Mouse (Mus musculus) retina, postnatal 1 day (tissue): Measurements from ENCODE around the gene Capn12.

Source experiments
- DNase-seq: peaks from one replicate; pipeline ENCODE4 v3.0.0-alpha.2; 2012

Capn12 gene

GRCm38 (mm10) chr7:28921722-28922465 lies 40.7 kb downstream of the Capn12 start:
- DNase-seq, result no peak

- no peak for DNase-seq
Observed at GRCm38 (mm10) chr7:28922606-28923005, 41.4 kb downstream of the Capn12 start.

- peak; percentile 80 for DNase-seq
Observed at GRCm38 (mm10) chr7:28923865-28924291, 42.7 kb downstream of the Capn12 start.

GRCm38 (mm10) chr7:28924802-28925201 lies 43.6 kb downstream of the Capn12 start:
- DNase-seq, result no peak

- peak; percentile 37 for DNase-seq
Observed at GRCm38 (mm10) chr7:28925317-28925716, 44.1 kb downstream of the Capn12 start.

GRCm38 (mm10) chr7:28926172-28926571 lies 45.0 kb downstream of the Capn12 start:
- DNase-seq, result no peak

- no peak for DNase-seq
Observed at GRCm38 (mm10) chr7:28929381-28929780, 48.2 kb downstream of the Capn12 start.

- no peak for DNase-seq
Observed at GRCm38 (mm10) chr7:28930320-28931031, 49.3 kb downstream of the Capn12 start.

- no peak for DNase-seq
Observed at GRCm38 (mm10) chr7:28931032-28931694, 49.9 kb downstream of the Capn12 start.

GRCm38 (mm10) chr7:28931695-28932039 lies 50.4 kb downstream of the Capn12 start:
- DNase-seq, result no peak

- no peak for DNase-seq
Observed at GRCm38 (mm10) chr7:28932421-28933041, 51.3 kb downstream of the Capn12 start.

GRCm38 (mm10) chr7:28933825-28934224 lies 52.6 kb downstream of the Capn12 start:
- no peak for DNase-seq

GRCm38 (mm10) chr7:28936787-28937186 lies 55.6 kb downstream of the Capn12 start:
- DNase-seq, result no peak

- no peak for DNase-seq
Observed at GRCm38 (mm10) chr7:28938654-28939053, 57.4 kb downstream of the Capn12 start.

- DNase-seq, result no peak
Observed at GRCm38 (mm10) chr7:28939418-28940183, 58.4 kb downstream of the Capn12 start.

- no peak for DNase-seq
Observed at GRCm38 (mm10) chr7:28941129-28941528, 59.9 kb downstream of the Capn12 start.

- DNase-seq, result no peak
Observed at GRCm38 (mm10) chr7:28941542-28941941, 60.3 kb downstream of the Capn12 start.
